Mouse (Mus musculus) CH12.LX (cell line): ENCODE results near the gene Slc3a1. TPM values are rescaled to one million over a fixed set of nuclear protein-coding genes. Genes with fewer than 3 reads are reported as not detected.

Source experiments
- DNase-seq: peaks from one replicate; pipeline ENCODE4 v3.0.0-alpha.2; 2013; ENCODE audit errors: extremely low read depth
- H3K27ac ChIP-seq: 2 replicates; pipeline ENCODE4 v1.5.1; 2012; ENCODE audit warnings: low read depth, mild to moderate bottlenecking, control low read depth, moderate library complexity; ENCODE audit not compliant: insufficient read depth
- H3K27me3 ChIP-seq: replicated peaks from 2 replicates; pipeline ENCODE3; 2012; ENCODE audit warnings: inconsistent platforms
- H3K36me3 ChIP-seq, 2 experiments: replicated peaks in 1 of 2; 2 replicates each; pipeline versions ENCODE3 to v1.6.1; 2012; ENCODE audit warnings: inconsistent platforms in 1 of 2, low read length in 1 of 2, mild to moderate bottlenecking in 1 of 2, mixed read lengths in 1 of 2, moderate library complexity in 1 of 2; ENCODE audit not compliant: control insufficient read depth in 1 of 2, insufficient read depth in 1 of 2
- H3K4me1 ChIP-seq, 2 experiments: 2 replicates each; pipeline ENCODE4 v1.6.1; 2012; ENCODE audit warnings: inconsistent platforms in 1 of 2, moderate library complexity in 1 of 2; ENCODE audit not compliant: insufficient read depth in 2 of 2, control insufficient read depth in 1 of 2
- H3K4me2 ChIP-seq: 2 replicates; pipeline ENCODE4 v1.6.1; 2012; ENCODE audit warnings: low read depth, mild to moderate bottlenecking, control low read depth; ENCODE audit not compliant: poor library complexity, insufficient read depth, severe bottlenecking
- H3K4me3 ChIP-seq, 3 experiments: fragments of 150-350 bp in 1 of 3; sonication (generic) in 1 of 3; replicated peaks in 1 of 3; 2 replicates each; pipeline versions ENCODE3 to v1.5.1; 2011 to 2012; ENCODE audit warnings: low read depth in 2 of 3, low read length in 2 of 3, mild to moderate bottlenecking in 2 of 3, moderate library complexity in 2 of 3, control low read depth in 1 of 3, improper control_type of control experiment in 1 of 3, inconsistent platforms in 1 of 3, mixed read lengths in 1 of 3; ENCODE audit not compliant: poor library complexity in 1 of 3
- H3K79me2 ChIP-seq: replicated peaks from 2 replicates; pipeline ENCODE4 v1.6.1; 2012; ENCODE audit warnings: mild to moderate bottlenecking, moderate library complexity; ENCODE audit not compliant: control insufficient read depth, poor library complexity, insufficient read depth, severe bottlenecking; ENCODE audit errors: extremely low read depth
- H3K9ac ChIP-seq: 2 replicates; pipeline ENCODE4 v1.6.1; 2012; ENCODE audit warnings: low read depth, mild to moderate bottlenecking, control low read depth, moderate library complexity; ENCODE audit not compliant: insufficient read depth
- H3K9me3 ChIP-seq: replicated peaks from 2 replicates; pipeline ENCODE3; 2012; ENCODE audit warnings: low read length, inconsistent platforms, mixed read lengths
- CHD1 ChIP-seq: IDR thresholded peaks from 2 replicates; pipeline ENCODE4 v1.6.1; 2012; ENCODE audit warnings: low read depth, low read length, improper control_type of control experiment, inconsistent platforms
- E2F4 ChIP-seq: IDR thresholded peaks from 2 replicates; pipeline ENCODE4 v1.6.1; 2011; ENCODE audit warnings: low read depth, low read length, improper control_type of control experiment; ENCODE audit not compliant: insufficient replicate concordance
- ELF1 ChIP-seq: IDR thresholded peaks from 2 replicates; pipeline ENCODE4 v1.6.1; 2014; ENCODE audit warnings: low read depth, mild to moderate bottlenecking, inconsistent platforms, low read length, improper control_type of control experiment
- EP300 ChIP-seq: IDR thresholded peaks from 2 replicates; pipeline ENCODE4 v1.6.1; 2011; ENCODE audit warnings: low read length, improper control_type of control experiment
- HCFC1 ChIP-seq: IDR thresholded peaks from 2 replicates; pipeline ENCODE4 v1.6.1; 2012; ENCODE audit warnings: low read depth, mild to moderate bottlenecking, inconsistent platforms, low read length, improper control_type of control experiment
- KAT2A ChIP-seq: IDR thresholded peaks from 2 replicates; pipeline ENCODE4 v1.6.1; 2012; ENCODE audit warnings: low read length, improper control_type of control experiment, inconsistent platforms; ENCODE audit not compliant: insufficient replicate concordance
- MAX ChIP-seq: IDR thresholded peaks from 2 replicates; pipeline ENCODE4 v1.6.1; 2011; ENCODE audit warnings: low read length, improper control_type of control experiment
- MAZ ChIP-seq: IDR thresholded peaks from 2 replicates; pipeline ENCODE4 v1.6.1; 2012; ENCODE audit warnings: low read depth, mild to moderate bottlenecking, inconsistent platforms, low read length, improper control_type of control experiment, moderate library complexity
- MXI1 ChIP-seq: IDR thresholded peaks from 2 replicates; pipeline ENCODE4 v1.6.1; 2011; ENCODE audit warnings: mild to moderate bottlenecking, low read depth, low read length, improper control_type of control experiment
- MYC ChIP-seq: IDR thresholded peaks from 2 replicates; pipeline ENCODE4 v1.6.1; 2011; ENCODE audit warnings: low read depth, mild to moderate bottlenecking, improper control_type of control experiment, low read length
- PAX5 ChIP-seq: IDR thresholded peaks from 2 replicates; pipeline ENCODE4 v1.6.1; 2012; ENCODE audit warnings: low read length, inconsistent platforms, mixed read lengths
- POLR2A ChIP-seq: IDR thresholded peaks from 2 replicates; pipeline ENCODE4 v1.6.1; 2011; ENCODE audit warnings: low read depth, mild to moderate bottlenecking, improper control_type of control experiment, low read length
- RCOR1 ChIP-seq: conservative IDR thresholded peaks from 2 replicates; pipeline ENCODE4 v1.6.1; 2012; ENCODE audit warnings: low read depth, mild to moderate bottlenecking, inconsistent platforms, low read length, improper control_type of control experiment
- SMC3 ChIP-seq: IDR thresholded peaks from 2 replicates; pipeline ENCODE4 v1.6.1; 2011; ENCODE audit warnings: low read depth, low read length, improper control_type of control experiment
- TCF12 ChIP-seq: IDR thresholded peaks from 2 replicates; pipeline ENCODE4 v1.6.1; 2014; ENCODE audit warnings: low read depth, mild to moderate bottlenecking, inconsistent platforms, low read length, improper control_type of control experiment
- UBTF ChIP-seq: IDR thresholded peaks from 2 replicates; pipeline ENCODE4 v1.6.1; 2012; ENCODE audit warnings: low read depth, mild to moderate bottlenecking, inconsistent platforms, low read length, improper control_type of control experiment, moderate library complexity
- USF1 ChIP-seq: IDR thresholded peaks from 2 replicates; pipeline ENCODE4 v1.6.1; 2014; ENCODE audit warnings: low read depth, mild to moderate bottlenecking, inconsistent platforms, low read length, improper control_type of control experiment
- USF2 ChIP-seq: conservative IDR thresholded peaks from 2 replicates; pipeline ENCODE4 v1.6.1; 2011; ENCODE audit warnings: low read depth, low read length, improper control_type of control experiment
- ZKSCAN1 ChIP-seq: IDR thresholded peaks from 2 replicates; pipeline ENCODE4 v1.6.1; 2012; ENCODE audit warnings: low read depth, inconsistent platforms, low read length, improper control_type of control experiment, borderline replicate concordance
- dilution Hi-C: fragments of 300-500 bp; cut with MboI; formaldehyde crosslinking; loops from 2 replicates; pipeline ENCODE4 v1.14.3; 2020; ENCODE audit warnings: low sequenced_read_pairs; ENCODE audit not compliant: extremely low pct_unique_long_range_greater_than_20kb, extremely low pct_ligation_motif_present
- in situ Hi-C: fragments of 300-500 bp; cut with MboI; formaldehyde crosslinking; loops from 3 replicates; pipeline ENCODE4 v1.14.3; 2019; ENCODE audit warnings: low sequenced_read_pairs, low pct_ligation_motif_present, low pct_unique_long_range_greater_than_20kb, mixed read lengths
- polyA plus RNA-seq: library from polyadenylated mRNA; unstranded; fragments of >175 nt; gene quantifications from 2 replicates; pipeline ENCODE4 v1.2.1, GENCODE M21; 2012; ENCODE audit warnings: low read depth; ENCODE audit not compliant: insufficient read length
- total RNA-seq, 2 experiments: library from RNA; depleted of rRNA; stranded (reverse); fragments of 300-350 nt in 1 of 2; fragments of >200 nt in 1 of 2; gene quantifications; 2 replicates each; pipeline ENCODE4 v1.2.3; 2012 to 2014

Slc3a1 gene
- total and polyA plus RNA-seq, 3 experiments, result 0.04 TPM; not detected in 2

GRCm38 (mm10) chr17:85026436-85026835, 1.7 kb upstream of the Slc3a1 start:
- Histone ChIP-seq H3K9me3 (no peaks in the 10 kb centered on the region), H3K4me3 (no peak overlapping the region), H3K9ac (no peak overlapping the region), H3K36me3 (peaks cover 0 to 10% of the 10 kb centered on the region in 2 experiments), H3K4me2 (no peak overlapping the region), H3K27me3 (no peaks in the 10 kb centered on the region), H3K4me1 (peaks cover 3 to 9% of the 10 kb centered on the region in 2 experiments; a peak in 3 of 4 replicates), H3K27ac (no peak overlapping the region), H3K79me2 (no peaks in the 10 kb centered on the region)
- TF ChIP-seq TCF12 (no peak), CHD1 (no peak), EP300 (no peak), ZKSCAN1 (no peak), E2F4 (no peak), USF2 (no peak), MXI1 (no peak), KAT2A (no peak), POLR2A (no peak), MAX (no peak), PAX5 (no peak), UBTF (no peak)
- no peak for DNase-seq
- dilution Hi-C loops (no loop called here), in situ Hi-C loops (no loop called here)

DNA sequence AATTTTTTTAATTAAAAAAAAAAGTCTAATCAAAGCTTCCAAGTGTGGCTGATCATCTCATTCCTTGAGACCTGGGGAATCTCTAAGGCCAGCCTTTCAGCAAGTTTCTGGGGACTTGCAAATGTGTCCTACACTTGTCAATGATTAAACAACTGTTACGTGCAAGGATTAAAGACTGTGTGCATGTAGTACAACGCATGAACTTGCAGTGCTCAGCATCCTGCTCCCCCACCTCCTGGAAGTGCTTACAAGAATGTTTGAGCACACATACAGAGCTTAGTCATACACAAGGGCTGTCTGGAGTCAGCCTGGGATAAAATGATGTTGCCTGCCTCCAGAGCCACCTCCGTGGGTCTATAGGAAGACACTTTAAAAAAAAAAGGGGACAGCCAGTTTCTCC, 929 bp upstream of the Slc3a1 start:
- H3K27ac ChIP-seq, result no peak overlapping the region
- H3K4me3 ChIP-seq, result no peak overlapping the region
- TF ChIP-seq E2F4 (no peak), UBTF (no peak), CHD1 (no peak), ELF1 (no peak), MAX (no peak), SMC3 (no peak), HCFC1 (no peak), USF1 (no peak), RCOR1 (no peak), EP300 (no peak), MAZ (no peak), MYC (no peak)
- TF ChIP-seq, all 38 proteins: peak for 0
- H3K36me3 ChIP-seq, result peaks cover 0 to 10% of the 10 kb centered on the region in 2 experiments
- H3K79me2 ChIP-seq, result no peaks in the 10 kb centered on the region
- H3K4me1 ChIP-seq, result peaks cover 3 to 9% of the 10 kb centered on the region in 2 experiments; a peak in 3 of 4 replicates
- in situ Hi-C loops (no loop called here), dilution Hi-C loops (no loop called here)
- H3K27me3 ChIP-seq, result no peaks in the 10 kb centered on the region
- no peak overlapping the region for H3K9ac ChIP-seq
- H3K9me3 ChIP-seq, result no peaks in the 10 kb centered on the region
- H3K4me2 ChIP-seq, result no peak overlapping the region
- no peak for DNase-seq
